In the genomic region with DNA sequence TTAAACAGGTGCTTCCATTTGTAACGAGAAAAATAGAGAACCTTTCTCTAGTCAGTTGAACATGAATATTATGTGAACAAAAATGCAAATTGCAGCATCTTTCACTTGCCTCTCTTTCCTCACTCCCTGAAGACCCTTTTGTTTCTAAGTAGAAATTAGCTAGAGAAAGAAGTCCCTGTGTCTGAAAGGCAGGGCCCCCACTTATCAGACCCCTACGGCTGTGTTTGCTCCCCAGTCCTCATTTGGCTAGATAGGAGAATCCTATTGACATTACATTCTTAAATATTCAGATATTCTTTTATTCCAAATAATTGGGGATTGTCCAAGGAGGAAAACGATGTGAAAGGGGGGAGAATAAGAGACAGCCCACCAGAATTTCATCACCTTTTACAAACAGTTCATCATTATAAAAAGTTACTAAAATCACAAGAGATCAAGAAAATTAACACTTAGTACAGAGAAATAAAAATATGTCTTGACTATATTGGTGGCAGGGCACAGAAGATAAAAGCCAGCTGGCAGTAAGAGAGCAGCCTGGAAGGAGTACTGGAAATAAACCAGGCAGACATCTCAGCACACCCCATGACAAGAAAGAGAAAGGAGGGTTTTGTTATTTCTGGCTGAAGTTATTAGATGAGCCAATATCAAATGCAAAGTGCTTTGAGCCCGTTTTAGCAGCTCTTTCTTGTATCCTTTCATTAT, we compare ENCODE assay signal across 19 mouse cellular contexts.
DNase-seq lines count a peak whose midpoint lies in the region; ATAC-seq lines count a peak whose summit lies in the region.
"Had no signal": no experiment of that assay in that cellular context is flagged by ENCODE, and none has a peak within 500 bp of the region (broad histone marks: within the 10 kb centered on the region; RNA-seq: fewer than 3 reads in every experiment).

No protein-coding gene starts in this region.

- H3K4me2 ChIP-seq in forebrain, embryonic 14.5 days (ENCODE audit: low read length): no peak overlapping the region
- H3K4me2 ChIP-seq: embryonic facial prominence, embryonic 13.5 days; midbrain, embryonic 12.5 days; stomach, embryonic 15.5 days had no signal

- H3K27ac ChIP-seq in forebrain, embryonic 14.5 days (ENCODE audit: low read depth, low read length): no peak overlapping the region
- H3K27ac ChIP-seq in forebrain, embryonic 10.5 days: no peak overlapping the region
- H3K27ac ChIP-seq: embryonic facial prominence, embryonic 13.5 days; midbrain, embryonic 12.5 days; stomach, embryonic 15.5 days had no signal

- H3K9me3 ChIP-seq in forebrain, embryonic 14.5 days (replicated peaks; ENCODE audit: control insufficient read depth, low read length): no peaks in the 10 kb centered on the region
- H3K9me3 ChIP-seq in forebrain, embryonic 10.5 days: no peaks in the 10 kb centered on the region
- H3K9me3 ChIP-seq: embryonic facial prominence, embryonic 13.5 days; midbrain, embryonic 12.5 days; stomach, embryonic 15.5 days had no signal

- DNase-seq in forebrain, embryonic 14.5 days (ENCODE audit: low spot score): peak; percentile 56
- no peak for DNase-seq in forebrain, embryonic 10.5 days (ENCODE audit: extremely low spot score, low spot score)
- peak; percentile 17 for DNase-seq in right cerebral cortex, adult 18-20 months
- no peak for DNase-seq in right cerebral cortex, postnatal 4 days
- peak; percentile 18 for DNase-seq in lung, postnatal 25 days (ENCODE audit: low spot score)
- DNase-seq in layer of hippocampus, adult 11-12 months (ENCODE audit: low spot score): no peak
- DNase-seq in ovary, postnatal 36 days (ENCODE audit: low spot score): no peak
- DNase-seq: adrenal gland, postnatal 10 days; cerebellum, adult 9-10 months; heart, adult 11 months; kidney, adult 2 months; kidney, postnatal 14 days; liver; liver, postnatal 0 days; spleen, adult 18-20 months had no signal

- H3K4me3 ChIP-seq in forebrain, embryonic 14.5 days (ENCODE audit: low read depth, low read length): no peak overlapping the region
- no peak overlapping the region for H3K4me3 ChIP-seq in forebrain, embryonic 10.5 days
- H3K4me3 ChIP-seq: embryonic facial prominence, embryonic 13.5 days; midbrain, embryonic 12.5 days; stomach, embryonic 15.5 days had no signal

- WGBS in forebrain, embryonic 14.5 days: 23% methylated on average over 4 of the region's 4 CpGs
- WGBS in forebrain, embryonic 10.5 days: 67% methylated on average over 4 of the region's 4 CpGs

- no peak overlapping the region for H3K9ac ChIP-seq in forebrain, embryonic 14.5 days (ENCODE audit: low read length)
- H3K9ac ChIP-seq: embryonic facial prominence, embryonic 13.5 days; liver, postnatal 0 days; midbrain, embryonic 12.5 days; stomach, embryonic 15.5 days had no signal

- peaks cover 7% of the 10 kb centered on the region for H3K4me1 ChIP-seq in forebrain, embryonic 14.5 days (ENCODE audit: control insufficient read depth, insufficient read depth, low read length)
- peaks cover 4% of the 10 kb centered on the region; the same call in 1 of the 2 replicates for H3K4me1 ChIP-seq in forebrain, embryonic 10.5 days
- H3K4me1 ChIP-seq: embryonic facial prominence, embryonic 13.5 days; midbrain, embryonic 12.5 days; stomach, embryonic 15.5 days had no signal

- H3K36me3 ChIP-seq in forebrain, embryonic 14.5 days (ENCODE audit: control insufficient read depth, insufficient read depth, low read length): no peaks in the 10 kb centered on the region
- no peaks in the 10 kb centered on the region for H3K36me3 ChIP-seq in forebrain, embryonic 10.5 days (replicated peaks)
- H3K36me3 ChIP-seq: embryonic facial prominence, embryonic 13.5 days; midbrain, embryonic 12.5 days; stomach, embryonic 15.5 days had no signal

- H3K27me3 ChIP-seq in forebrain, embryonic 14.5 days (replicated peaks; ENCODE audit: control insufficient read depth, insufficient read depth, low read length): no peaks in the 10 kb centered on the region
- H3K27me3 ChIP-seq in forebrain, embryonic 10.5 days (ENCODE audit: poor library complexity, severe bottlenecking): no peaks in the 10 kb centered on the region
- H3K27me3 ChIP-seq: CH12.LX; embryonic facial prominence, embryonic 13.5 days; midbrain, embryonic 12.5 days; stomach, embryonic 15.5 days had no signal

- peak; percentile 80 for ATAC-seq in forebrain, embryonic 14.5 days
- ATAC-seq: liver, postnatal 0 days had no signal

Comparison
In these comparisons a context has a peak if more than half of its experiments do, and no peak if none do; other contexts are left out.
1. DNase-seq: peak in forebrain, embryonic 14.5 days (single experiment), right cerebral cortex, adult 18-20 months (single experiment) and lung, postnatal 25 days (single experiment); none in forebrain, embryonic 10.5 days (single experiment), right cerebral cortex, postnatal 4 days (single experiment), layer of hippocampus, adult 11-12 months (single experiment) and ovary, postnatal 36 days (single experiment).